Mouse (Mus musculus): Measurements from ENCODE around the gene Cerkl. TPM values are rescaled to one million over a fixed set of nuclear protein-coding genes. Genes with fewer than 3 reads are reported as not detected.
A peak's percentile ranks its signal among the peaks of the same experiment; 100 is the strongest.

The Cerkl gene
- total RNA-seq, 2 experiments from 2014 or later: 19.4 TPM; not detected in 1

GRCm38 (mm10) chr2:79379087-79380041 lies 77.2 kb downstream of the Cerkl start:
- no peak for ATAC-seq (replicated peaks; ENCODE audit: low FRiP score, poor library complexity, severe bottlenecking)

GRCm38 (mm10) chr2:79378346-79379086 lies 78.1 kb downstream of the Cerkl start:
- ATAC-seq (replicated peaks; ENCODE audit: low FRiP score, poor library complexity, severe bottlenecking): no peak

- ATAC-seq (replicated peaks; ENCODE audit: low FRiP score, poor library complexity, severe bottlenecking): peak; percentile 79
Measured at GRCm38 (mm10) chr2:79372486-79373200, 83.9 kb downstream of the Cerkl start.

- ATAC-seq (replicated peaks; ENCODE audit: low FRiP score, poor library complexity, severe bottlenecking): no peak
Measured at GRCm38 (mm10) chr2:79372154-79372467, 84.5 kb downstream of the Cerkl start.

- ATAC-seq (replicated peaks; ENCODE audit: low FRiP score, poor library complexity, severe bottlenecking): no peak
Measured at GRCm38 (mm10) chr2:79371326-79372153, 85.0 kb downstream of the Cerkl start.

- ATAC-seq (replicated peaks; ENCODE audit: low FRiP score, poor library complexity, severe bottlenecking): peak; percentile 85
Measured at GRCm38 (mm10) chr2:79370711-79371312, 85.8 kb downstream of the Cerkl start.

GRCm38 (mm10) chr2:79369905-79370304 lies 86.7 kb downstream of the Cerkl start:
- ATAC-seq (replicated peaks; ENCODE audit: low FRiP score, poor library complexity, severe bottlenecking): no peak

GRCm38 (mm10) chr2:79369061-79369524 lies 87.5 kb downstream of the Cerkl start:
- no peak for ATAC-seq (replicated peaks; ENCODE audit: low FRiP score, poor library complexity, severe bottlenecking)

- ATAC-seq (replicated peaks; ENCODE audit: low FRiP score, poor library complexity, severe bottlenecking): no peak
Measured at GRCm38 (mm10) chr2:79368661-79369060, 87.9 kb downstream of the Cerkl start.

GRCm38 (mm10) chr2:79367451-79368450 lies 88.8 kb downstream of the Cerkl start:
- ATAC-seq (replicated peaks; ENCODE audit: low FRiP score, poor library complexity, severe bottlenecking): no peak

GRCm38 (mm10) chr2:79363920-79364319 lies 92.7 kb downstream of the Cerkl start:
- no peak for ATAC-seq (replicated peaks; ENCODE audit: low FRiP score, poor library complexity, severe bottlenecking)

- no peak for ATAC-seq (replicated peaks; ENCODE audit: low FRiP score, poor library complexity, severe bottlenecking)
Measured at GRCm38 (mm10) chr2:79362029-79362428, 94.6 kb downstream of the Cerkl start.

- ATAC-seq (replicated peaks; ENCODE audit: low FRiP score, poor library complexity, severe bottlenecking): no peak
Measured at GRCm38 (mm10) chr2:79357835-79358234, 98.8 kb downstream of the Cerkl start.

- no peak for ATAC-seq (replicated peaks; ENCODE audit: low FRiP score, poor library complexity, severe bottlenecking)
Measured at GRCm38 (mm10) chr2:79354773-79355172, 101.8 kb downstream of the Cerkl start.

GRCm38 (mm10) chr2:79352100-79352802 lies 104.3 kb downstream of the Cerkl start:
- no peak for ATAC-seq (replicated peaks; ENCODE audit: low FRiP score, poor library complexity, severe bottlenecking)

- ATAC-seq (replicated peaks; ENCODE audit: low FRiP score, poor library complexity, severe bottlenecking): no peak
Measured at GRCm38 (mm10) chr2:79351179-79352099, 105.1 kb downstream of the Cerkl start.
